Mouse (Mus musculus) spleen, embryonic (tissue): Measurements from ENCODE around the gene Kcna1.

Source experiments
- CTCF ChIA-PET: fragments of 350-600 bp; sonication (Branson Sonifier 250); formaldehyde crosslinking; loops from one replicate; lab custom pipeline; 2022; lab: Charles Lee

Kcna1 gene

DNA sequence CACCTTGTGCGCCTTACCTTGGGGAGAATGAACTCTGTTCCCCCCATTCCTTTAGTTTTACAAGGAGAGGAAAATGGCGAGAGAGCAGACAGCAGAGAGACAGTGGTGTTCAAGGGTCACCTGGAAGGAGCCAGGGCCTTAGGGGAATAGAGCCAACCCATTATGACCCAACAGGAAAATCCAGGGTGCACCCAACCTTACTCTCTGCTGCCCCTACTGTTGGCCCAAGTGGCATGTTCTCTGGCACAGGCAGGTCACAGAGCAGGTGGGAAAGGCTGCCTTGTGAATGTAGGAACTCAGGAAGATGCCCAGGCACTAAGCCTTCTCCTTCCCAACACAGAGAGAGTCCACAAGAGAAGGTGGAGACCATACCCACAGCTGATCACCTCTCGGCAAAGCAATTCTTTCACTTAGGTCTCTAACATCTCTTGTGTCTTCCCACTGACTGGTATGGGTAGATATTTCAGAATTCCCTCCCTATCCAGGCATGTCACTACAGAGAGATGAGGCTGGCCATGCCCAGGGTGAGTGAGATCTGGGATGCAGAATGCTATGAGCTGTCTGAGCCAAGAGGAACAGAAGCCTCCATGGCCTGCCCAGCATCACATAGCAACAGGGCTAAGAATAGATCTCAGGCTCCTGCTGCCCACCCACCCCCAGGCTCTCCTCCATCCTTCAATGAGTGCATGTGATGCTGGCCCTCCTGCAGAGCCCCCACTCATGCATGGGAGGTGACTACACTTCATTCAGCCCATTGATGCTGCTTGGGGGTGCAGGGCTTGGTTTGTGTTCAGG lies 46.8 kb downstream of the Kcna1 start:
- CTCF ChIA-PET, result no interaction called here

DNA sequence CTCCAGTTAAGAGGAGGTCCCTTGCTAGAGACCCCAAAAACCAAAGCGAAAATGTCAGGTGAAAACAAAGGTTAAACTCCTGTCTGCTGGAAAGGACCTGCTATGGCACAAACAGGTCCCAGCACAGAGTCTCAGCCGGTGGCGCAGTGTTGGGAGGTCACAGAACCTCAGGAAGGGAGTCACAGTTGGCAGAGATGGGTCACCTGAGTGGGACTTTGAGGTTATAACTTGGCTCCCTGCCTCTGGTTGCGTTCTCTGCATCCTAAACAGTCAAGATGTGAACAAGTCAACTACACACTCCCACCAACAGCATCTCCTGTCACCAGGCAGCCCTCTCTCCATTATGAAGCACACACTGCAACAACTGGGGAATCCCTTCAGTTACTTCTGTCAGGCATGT lies 48.4 kb downstream of the Kcna1 start:
- CTCF ChIA-PET, result no interaction called here

DNA sequence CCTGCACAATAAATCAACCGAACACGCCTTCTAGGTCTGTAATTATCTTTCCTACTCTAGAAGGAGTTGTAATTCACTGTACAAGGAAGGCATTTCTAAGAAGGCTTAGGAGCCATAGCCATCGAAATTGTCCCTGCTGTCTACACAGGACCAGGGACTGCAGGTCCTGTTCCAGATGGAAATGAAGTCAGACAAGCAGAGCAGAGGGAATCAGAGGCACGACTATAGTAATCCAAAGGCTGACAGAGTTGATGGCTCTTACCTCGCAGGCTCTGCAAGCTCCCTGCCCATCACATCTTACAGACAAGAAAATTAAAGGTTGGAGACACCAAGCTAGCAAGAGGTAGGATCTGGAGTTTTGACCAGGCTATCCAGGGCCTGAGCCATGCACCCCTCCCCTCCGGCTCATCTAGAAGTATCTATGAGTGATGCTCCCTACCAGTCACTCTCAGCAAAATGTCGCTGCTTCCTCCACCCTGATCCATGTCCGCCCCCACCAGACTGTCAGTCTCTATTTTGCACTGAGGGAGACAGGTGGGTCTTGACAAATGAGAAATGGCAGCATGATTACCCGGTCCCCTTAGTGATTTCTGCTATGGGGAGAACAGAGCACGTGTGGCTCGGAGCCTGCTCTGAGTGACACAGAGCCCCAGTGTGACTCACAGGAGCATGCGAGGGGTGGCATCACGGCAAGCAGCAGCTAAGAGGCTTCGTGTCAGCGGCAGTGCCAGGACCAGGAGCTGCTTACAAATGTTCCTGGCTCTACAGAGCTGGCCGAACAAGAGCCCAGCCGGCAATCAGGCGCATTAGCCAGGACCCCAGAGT lies 50.2 kb downstream of the Kcna1 start:
- CTCF ChIA-PET, result no interaction called here

DNA sequence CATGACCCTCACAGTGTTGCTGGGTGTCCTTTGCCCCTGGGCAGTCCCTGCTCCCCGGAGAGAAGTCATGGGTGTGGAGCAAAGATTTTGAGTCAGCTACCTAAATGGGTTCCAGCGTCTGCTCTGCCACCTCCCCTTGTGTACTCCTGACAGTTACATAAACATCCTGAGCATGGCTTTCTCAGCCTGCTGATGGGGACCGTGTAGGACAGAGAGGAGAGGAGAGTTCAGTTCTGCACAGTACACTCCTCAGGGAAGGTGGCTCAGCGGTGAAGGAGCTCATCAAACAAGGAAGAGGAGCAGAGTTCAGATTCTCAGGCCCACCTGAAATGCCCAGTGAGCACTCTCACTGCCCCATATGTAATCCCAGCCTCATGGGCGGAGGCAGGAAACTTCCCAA lies 51.1 kb downstream of the Kcna1 start:
- CTCF ChIA-PET, result no interaction called here

DNA sequence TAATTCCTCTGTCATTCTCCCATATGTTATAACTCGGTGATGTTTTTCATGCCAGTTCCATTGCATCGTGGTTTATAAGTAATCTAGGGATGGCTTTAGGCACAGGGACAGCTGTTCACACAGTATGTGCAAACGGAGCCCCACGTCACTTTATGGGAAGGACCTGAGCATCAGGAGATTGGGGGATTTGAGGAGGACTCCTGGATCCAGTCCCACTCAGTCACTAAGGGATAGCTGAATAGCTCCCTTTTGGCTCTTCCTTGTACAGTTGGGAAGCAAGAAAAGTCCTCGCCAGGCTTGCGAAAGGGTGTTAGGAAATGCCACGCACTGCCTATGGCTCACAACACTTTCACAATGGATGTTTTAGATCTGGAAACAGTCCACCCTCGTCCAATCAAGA lies 51.8 kb downstream of the Kcna1 start:
- CTCF ChIA-PET, result no interaction called here

DNA sequence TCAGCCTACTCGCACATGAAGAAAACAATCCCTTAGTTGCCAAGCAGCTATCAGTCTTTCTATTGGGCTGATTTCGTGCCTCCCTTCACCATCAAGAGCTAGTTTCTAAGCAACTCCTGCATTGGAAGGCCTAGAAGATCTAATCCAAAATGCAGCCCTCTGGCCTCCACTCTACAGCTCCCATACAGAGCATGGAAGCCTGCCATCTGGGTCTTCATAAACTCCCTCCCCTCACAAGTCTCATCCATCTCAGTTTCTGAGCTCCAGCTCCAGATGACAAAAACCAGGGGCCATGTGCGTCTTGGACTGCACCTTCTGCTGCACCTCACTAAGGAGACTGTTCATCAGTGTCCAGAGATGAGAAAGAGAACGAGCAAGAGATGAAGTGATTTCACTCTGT lies 52.8 kb downstream of the Kcna1 start:
- CTCF ChIA-PET, result no interaction called here
